Mouse (Mus musculus): Measurements from ENCODE around the gene Arl6ip4.

DNA sequence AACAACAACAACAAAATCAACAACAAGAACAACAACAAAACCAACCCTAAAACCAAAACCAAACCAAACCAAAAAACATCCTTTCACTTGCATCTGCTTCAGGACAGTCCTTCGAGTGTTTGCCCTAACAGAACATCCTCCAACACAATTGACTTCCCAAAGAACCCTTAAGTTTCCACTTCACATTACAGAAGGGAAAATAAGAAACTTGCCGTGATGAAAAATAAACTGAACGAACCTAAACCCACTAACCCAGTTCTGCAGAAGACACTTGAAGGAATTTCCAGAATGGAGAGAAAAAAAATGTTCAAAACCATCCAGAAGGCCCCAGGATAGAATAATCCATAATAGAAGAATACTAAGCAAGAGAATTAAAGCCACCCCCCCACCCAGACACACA lies 12.9 kb upstream of the Arl6ip4 start:
- TF ChIP-seq CTCF (IDR thresholded peaks at IDR 0.05): no peak
- TF ChIP-seq EP300 (IDR thresholded peaks at IDR 0.05): no peak
